Mouse (Mus musculus): Measurements from ENCODE around the gene Lrch1.

The Lrch1 gene

DNA sequence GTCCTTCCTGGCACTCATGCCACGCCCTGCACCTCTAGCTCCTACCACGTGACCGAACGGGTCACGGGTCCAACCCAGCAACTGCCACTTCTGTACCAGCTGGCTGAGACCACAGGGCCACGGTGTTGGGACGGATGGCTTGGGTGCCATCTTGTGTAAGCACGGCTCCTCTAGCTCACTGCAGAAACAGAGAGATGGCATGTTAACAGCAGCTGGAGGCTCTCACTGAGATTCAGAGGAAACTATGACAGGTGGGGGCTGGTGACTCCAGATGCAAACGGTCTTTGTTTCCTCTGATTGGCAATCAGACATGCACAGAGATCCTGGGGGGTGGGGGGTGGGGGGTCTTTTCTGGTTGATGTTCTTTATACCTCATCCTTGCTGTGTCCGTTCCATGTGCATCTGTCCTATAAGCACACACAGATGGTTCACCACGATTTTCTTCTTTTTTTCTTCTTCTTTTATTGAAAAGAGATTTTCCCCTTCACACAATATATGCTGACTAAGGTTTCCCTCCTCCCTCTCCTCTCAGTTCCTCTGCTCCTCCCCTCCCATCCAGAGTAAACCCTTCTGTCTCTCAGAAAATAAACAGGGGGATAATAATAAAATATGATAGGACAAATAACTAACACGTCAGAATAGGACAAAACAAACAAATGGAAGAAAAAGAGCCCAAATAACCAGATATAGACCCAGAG lies 25.5 kb downstream of the Lrch1 start:
- Histone ChIP-seq H3K36me3 (ENCODE audit: insufficient read depth, low read length) (no peaks in the 10 kb centered on the region; the same call in 1 of the 2 replicates), H3K27me3 (ENCODE audit: insufficient read depth, low read length) (no peaks in the 10 kb centered on the region), H3K4me1 (replicated peaks; ENCODE audit: low read depth, low read length) (peaks cover 83% of the 10 kb centered on the region), H3K4me3 (replicated peaks; ENCODE audit: low read length) (peak overlapping the region; percentile 60), H3K9me3 (ENCODE audit: low read length) (peaks cover 9% of the 10 kb centered on the region)
- TF ChIP-seq NANOG (IDR thresholded peaks at IDR 0.05; ENCODE audit: borderline replicate concordance, low read length): peak; percentile 75
- no peak for TF ChIP-seq POU5F1 (IDR thresholded peaks at IDR 0.05; ENCODE audit: borderline replicate concordance, low read length)

DNA sequence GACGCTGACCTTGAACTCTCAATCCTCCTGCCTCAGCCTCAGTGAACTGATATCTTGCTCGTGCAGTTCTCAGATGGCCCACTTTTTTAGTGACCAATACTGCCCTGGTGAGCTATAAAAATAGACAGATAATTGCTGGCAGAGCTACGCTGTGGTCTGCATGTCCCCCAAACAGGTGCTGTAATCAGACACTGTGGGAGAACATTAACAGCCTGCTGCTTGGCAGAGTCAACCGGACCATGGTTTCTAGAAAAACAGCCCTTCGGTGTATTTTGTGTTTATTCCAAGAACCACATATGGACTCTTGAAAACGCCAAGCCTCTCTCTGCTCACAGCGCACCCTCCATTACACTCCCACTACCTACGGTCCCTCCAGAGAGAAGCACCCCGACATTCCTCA lies 26.2 kb downstream of the Lrch1 start:
- peaks cover 82% of the 10 kb centered on the region for H3K4me1 ChIP-seq (replicated peaks; ENCODE audit: low read depth, low read length)
- no peaks in the 10 kb centered on the region for H3K27me3 ChIP-seq (ENCODE audit: insufficient read depth, low read length)
- TF ChIP-seq POU5F1 (IDR thresholded peaks at IDR 0.05; ENCODE audit: borderline replicate concordance, low read length) (no peak), CTCF (conservative IDR thresholded peaks at IDR 0.05; ENCODE audit: low read length) (no peak), NANOG (IDR thresholded peaks at IDR 0.05; ENCODE audit: borderline replicate concordance, low read length) (no peak)
- H3K36me3 ChIP-seq (ENCODE audit: insufficient read depth, low read length): no peaks in the 10 kb centered on the region; the same call in 1 of the 2 replicates
- peaks cover 9% of the 10 kb centered on the region for H3K9me3 ChIP-seq (ENCODE audit: low read length)
- H3K4me3 ChIP-seq (replicated peaks; ENCODE audit: low read length): peak overlapping the region; percentile 60

- H3K4me1 ChIP-seq (replicated peaks; ENCODE audit: low read depth, low read length): peaks cover 96% of the 10 kb centered on the region
- TF ChIP-seq POU5F1 (IDR thresholded peaks at IDR 0.05; ENCODE audit: borderline replicate concordance, low read length): no peak
- TF ChIP-seq NANOG (IDR thresholded peaks at IDR 0.05; ENCODE audit: borderline replicate concordance, low read length): no peak
- TF ChIP-seq CTCF (conservative IDR thresholded peaks at IDR 0.05; ENCODE audit: low read length): no peak
- H3K27me3 ChIP-seq (ENCODE audit: insufficient read depth, low read length): no peaks in the 10 kb centered on the region
- no peaks in the 10 kb centered on the region for H3K9me3 ChIP-seq (ENCODE audit: low read length)
- no peaks in the 10 kb centered on the region; the same call in 1 of the 2 replicates for H3K36me3 ChIP-seq (ENCODE audit: insufficient read depth, low read length)
- H3K4me3 ChIP-seq (replicated peaks; ENCODE audit: low read length): no peak overlapping the region
Observed at GRCm38 (mm10) chr14:74919132-74919531, 28.5 kb downstream of the Lrch1 start.

DNA sequence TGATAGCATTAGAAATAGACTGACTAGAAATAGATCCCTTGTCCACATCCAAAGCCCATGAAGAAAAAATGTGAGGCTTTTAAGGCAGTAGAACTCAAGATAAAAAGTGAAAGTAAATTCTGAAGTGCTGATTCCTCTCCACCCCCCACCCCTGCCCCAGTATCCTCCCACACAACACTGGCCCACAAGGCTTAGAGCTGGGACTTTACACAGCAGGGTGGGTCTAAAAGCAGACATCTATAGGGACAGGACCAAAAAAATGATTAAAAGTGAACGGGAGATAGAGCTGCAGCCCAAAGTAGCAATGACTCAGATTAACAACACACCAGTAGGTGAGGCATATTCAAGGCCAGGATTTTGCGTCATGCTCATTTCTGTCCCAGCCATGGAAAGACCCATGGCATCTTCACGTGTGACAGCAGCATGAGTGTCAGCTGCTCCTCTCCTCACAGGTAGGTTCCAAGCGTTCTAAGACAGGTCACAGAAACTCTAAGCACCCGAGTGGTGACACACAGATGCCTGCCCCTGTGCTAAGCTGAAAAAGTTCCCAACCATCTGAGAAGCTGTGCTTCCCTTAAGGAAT lies 29.1 kb downstream of the Lrch1 start:
- H3K4me1 ChIP-seq (replicated peaks; ENCODE audit: low read depth, low read length): peaks cover 96% of the 10 kb centered on the region

GRCm38 (mm10) chr14:74917504-74918124 lies 30.1 kb downstream of the Lrch1 start:
- peaks cover 96% of the 10 kb centered on the region for H3K4me1 ChIP-seq (replicated peaks; ENCODE audit: low read depth, low read length)
- no peaks in the 10 kb centered on the region for H3K9me3 ChIP-seq (ENCODE audit: low read length)
- no peaks in the 10 kb centered on the region; the same call in 1 of the 2 replicates for H3K36me3 ChIP-seq (ENCODE audit: insufficient read depth, low read length)
- TF ChIP-seq NANOG (IDR thresholded peaks at IDR 0.05; ENCODE audit: borderline replicate concordance, low read length) (no peak), CTCF (conservative IDR thresholded peaks at IDR 0.05; ENCODE audit: low read length) (no peak), POU5F1 (IDR thresholded peaks at IDR 0.05; ENCODE audit: borderline replicate concordance, low read length) (no peak)
- no peak overlapping the region for H3K4me3 ChIP-seq (replicated peaks; ENCODE audit: low read length)
- no peaks in the 10 kb centered on the region for H3K27me3 ChIP-seq (ENCODE audit: insufficient read depth, low read length)

More for the DNA sequence above, 29.1 kb downstream of the Lrch1 start:
- Histone ChIP-seq H3K4me3 (replicated peaks; ENCODE audit: low read length) (no peak overlapping the region), H3K36me3 (ENCODE audit: insufficient read depth, low read length) (no peaks in the 10 kb centered on the region; the same call in 1 of the 2 replicates), H3K9me3 (ENCODE audit: low read length) (no peaks in the 10 kb centered on the region), H3K27me3 (ENCODE audit: insufficient read depth, low read length) (no peaks in the 10 kb centered on the region)
- TF ChIP-seq POU5F1 (IDR thresholded peaks at IDR 0.05; ENCODE audit: borderline replicate concordance, low read length) (no peak), CTCF (conservative IDR thresholded peaks at IDR 0.05; ENCODE audit: low read length) (no peak), NANOG (IDR thresholded peaks at IDR 0.05; ENCODE audit: borderline replicate concordance, low read length) (no peak)

- Histone ChIP-seq H3K4me1 (replicated peaks; ENCODE audit: low read depth, low read length) (peaks cover 94% of the 10 kb centered on the region), H3K36me3 (ENCODE audit: insufficient read depth, low read length) (no peaks in the 10 kb centered on the region; the same call in 1 of the 2 replicates), H3K9me3 (ENCODE audit: low read length) (no peaks in the 10 kb centered on the region), H3K4me3 (replicated peaks; ENCODE audit: low read length) (no peak overlapping the region), H3K27me3 (ENCODE audit: insufficient read depth, low read length) (no peaks in the 10 kb centered on the region)
- TF ChIP-seq POU5F1 (IDR thresholded peaks at IDR 0.05; ENCODE audit: borderline replicate concordance, low read length) (no peak), CTCF (conservative IDR thresholded peaks at IDR 0.05; ENCODE audit: low read length) (no peak), NANOG (IDR thresholded peaks at IDR 0.05; ENCODE audit: borderline replicate concordance, low read length) (no peak)
Observed at GRCm38 (mm10) chr14:74916691-74917090, 31.0 kb downstream of the Lrch1 start.

DNA sequence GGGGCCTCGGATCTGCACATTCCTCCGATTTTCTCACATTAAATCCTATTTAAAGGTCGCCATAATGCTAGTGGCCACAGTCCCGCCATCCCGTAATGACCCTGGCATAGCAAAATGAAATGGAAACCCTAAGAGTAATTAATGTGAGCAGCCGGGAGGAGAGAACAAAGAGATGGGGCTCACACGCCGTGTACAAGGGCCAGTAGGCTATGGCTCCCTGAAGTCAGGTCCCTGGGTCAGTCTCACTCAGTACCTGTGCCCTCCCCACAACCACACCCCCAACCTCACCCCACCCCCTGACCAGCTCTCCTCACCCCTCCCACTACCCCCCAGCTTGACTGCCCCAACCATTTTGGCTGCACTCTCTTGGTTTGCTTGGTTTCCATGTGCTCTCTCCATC lies 31.6 kb downstream of the Lrch1 start:
- TF ChIP-seq NANOG (IDR thresholded peaks at IDR 0.05; ENCODE audit: borderline replicate concordance, low read length) (no peak), CTCF (conservative IDR thresholded peaks at IDR 0.05; ENCODE audit: low read length) (no peak), POU5F1 (IDR thresholded peaks at IDR 0.05; ENCODE audit: borderline replicate concordance, low read length) (no peak)
- no peaks in the 10 kb centered on the region for H3K9me3 ChIP-seq (ENCODE audit: low read length)
- no peak overlapping the region for H3K4me3 ChIP-seq (replicated peaks; ENCODE audit: low read length)
- H3K36me3 ChIP-seq (ENCODE audit: insufficient read depth, low read length): no peaks in the 10 kb centered on the region; the same call in 1 of the 2 replicates
- H3K4me1 ChIP-seq (replicated peaks; ENCODE audit: low read depth, low read length): peaks cover 91% of the 10 kb centered on the region
- no peaks in the 10 kb centered on the region for H3K27me3 ChIP-seq (ENCODE audit: insufficient read depth, low read length)

- no peak overlapping the region for H3K4me3 ChIP-seq (replicated peaks; ENCODE audit: low read length)
- H3K36me3 ChIP-seq (ENCODE audit: insufficient read depth, low read length): no peaks in the 10 kb centered on the region; the same call in 1 of the 2 replicates
- no peaks in the 10 kb centered on the region for H3K9me3 ChIP-seq (ENCODE audit: low read length)
- peaks cover 91% of the 10 kb centered on the region for H3K4me1 ChIP-seq (replicated peaks; ENCODE audit: low read depth, low read length)
- no peaks in the 10 kb centered on the region for H3K27me3 ChIP-seq (ENCODE audit: insufficient read depth, low read length)
- TF ChIP-seq POU5F1 (IDR thresholded peaks at IDR 0.05; ENCODE audit: borderline replicate concordance, low read length): no peak
- no peak for TF ChIP-seq NANOG (IDR thresholded peaks at IDR 0.05; ENCODE audit: borderline replicate concordance, low read length)
- TF ChIP-seq CTCF (conservative IDR thresholded peaks at IDR 0.05; ENCODE audit: low read length): no peak
Observed at GRCm38 (mm10) chr14:74915658-74916057, 32.0 kb downstream of the Lrch1 start.

Data from E14TG2a.4 (cell line).